Mouse (Mus musculus) heart, postnatal 25 days (tissue): Measurements from ENCODE around the gene Rptor. TPM values are rescaled to one million over a fixed set of nuclear protein-coding genes. Genes with fewer than 3 reads are reported as not detected.

Source experiments
- DNase-seq: peaks from one replicate; pipeline ENCODE4 v3.0.0; 2022; ENCODE audit warnings: low spot score
- intact Hi-C: fragments of 180-260 bp; cut with DNase I; formaldehyde crosslinking; loops from one replicate; pipeline ENCODE4 v1.15.1; 2025
- total RNA-seq, 2 experiments: library from RNA; stranded (reverse); gene quantifications; 2 replicates each; pipeline ENCODE4 v1.2.3; 2021

Rptor gene
- total RNA-seq, 2 experiments from 2014 or later, result 32.5 to 34.4 TPM

GRCm38 (mm10) chr11:119799536-119799935 is 196.8 kb downstream of the Rptor start:
- no peak for DNase-seq
- intact Hi-C loops, result no loop called here

- intact Hi-C loops, result no loop called here
- DNase-seq, result no peak
Measured at GRCm38 (mm10) chr11:119801855-119802254, 199.2 kb downstream of the Rptor start.

GRCm38 (mm10) chr11:119802947-119803346 is 200.2 kb downstream of the Rptor start:
- DNase-seq, result no peak
- intact Hi-C loops, result no loop called here

- intact Hi-C loops, result no loop called here
- DNase-seq, result no peak
Measured at GRCm38 (mm10) chr11:119804392-119804791, 201.7 kb downstream of the Rptor start.

GRCm38 (mm10) chr11:119805112-119805750 is 202.5 kb downstream of the Rptor start:
- no peak for DNase-seq

GRCm38 (mm10) chr11:119806539-119806938 is 203.8 kb downstream of the Rptor start:
- intact Hi-C loops, result no loop called here
- DNase-seq, result no peak

More at GRCm38 (mm10) chr11:119805112-119805750, 202.5 kb downstream of the Rptor start:
- intact Hi-C loops, result no loop called here

GRCm38 (mm10) chr11:119807431-119808031 is 204.8 kb downstream of the Rptor start:
- intact Hi-C loops, result no loop called here
- no peak for DNase-seq

- DNase-seq, result no peak
Measured at GRCm38 (mm10) chr11:119808647-119809280, 206.1 kb downstream of the Rptor start.

GRCm38 (mm10) chr11:119809309-119809708 is 206.6 kb downstream of the Rptor start:
- intact Hi-C loops, result no loop called here
- no peak for DNase-seq

More at GRCm38 (mm10) chr11:119808647-119809280, 206.1 kb downstream of the Rptor start:
- intact Hi-C loops, result no loop called here

- DNase-seq, result no peak
- intact Hi-C loops, result no loop called here
Measured at GRCm38 (mm10) chr11:119811022-119811421, 208.3 kb downstream of the Rptor start.

- intact Hi-C loops, result no loop called here
- no peak for DNase-seq
Measured at GRCm38 (mm10) chr11:119811598-119811997, 208.9 kb downstream of the Rptor start.

- intact Hi-C loops, result no loop called here
Measured at GRCm38 (mm10) chr11:119812093-119812492, 209.4 kb downstream of the Rptor start.

GRCm38 (mm10) chr11:119814035-119814558 is 211.4 kb downstream of the Rptor start:
- intact Hi-C loops, result no loop called here
- no peak for DNase-seq

More at GRCm38 (mm10) chr11:119812093-119812492, 209.4 kb downstream of the Rptor start:
- DNase-seq, result no peak

- no peak for DNase-seq
- intact Hi-C loops, result no loop called here
Measured at GRCm38 (mm10) chr11:119816798-119817361, 214.2 kb downstream of the Rptor start.

- DNase-seq, result no peak
- intact Hi-C loops, result no loop called here
Measured at GRCm38 (mm10) chr11:119817362-119817837, 214.7 kb downstream of the Rptor start.

- intact Hi-C loops, result no loop called here
- DNase-seq, result no peak
Measured at GRCm38 (mm10) chr11:119817898-119818297, 215.2 kb downstream of the Rptor start.

GRCm38 (mm10) chr11:119821514-119821913 is 218.8 kb downstream of the Rptor start:
- DNase-seq, result no peak
- intact Hi-C loops, result no loop called here

- no peak for DNase-seq
- intact Hi-C loops, result no loop called here
Measured at GRCm38 (mm10) chr11:119824072-119824649, 221.5 kb downstream of the Rptor start.

GRCm38 (mm10) chr11:119825783-119826182 is 223.1 kb downstream of the Rptor start:
- DNase-seq, result no peak
- intact Hi-C loops, result no loop called here

- intact Hi-C loops, result no loop called here
- no peak for DNase-seq
Measured at GRCm38 (mm10) chr11:119826239-119826638, 223.5 kb downstream of the Rptor start.
